Mouse (Mus musculus): Measurements from ENCODE around the gene Slc43a1. TPM values are rescaled to one million over a fixed set of nuclear protein-coding genes. Genes with fewer than 3 reads are reported as not detected.
A peak's percentile ranks its signal among the peaks of the same experiment; 100 is the strongest.

The Slc43a1 gene
- total and polyA plus RNA-seq, 2 experiments from 2014 or later = 2.8 to 3.9 TPM

DNA sequence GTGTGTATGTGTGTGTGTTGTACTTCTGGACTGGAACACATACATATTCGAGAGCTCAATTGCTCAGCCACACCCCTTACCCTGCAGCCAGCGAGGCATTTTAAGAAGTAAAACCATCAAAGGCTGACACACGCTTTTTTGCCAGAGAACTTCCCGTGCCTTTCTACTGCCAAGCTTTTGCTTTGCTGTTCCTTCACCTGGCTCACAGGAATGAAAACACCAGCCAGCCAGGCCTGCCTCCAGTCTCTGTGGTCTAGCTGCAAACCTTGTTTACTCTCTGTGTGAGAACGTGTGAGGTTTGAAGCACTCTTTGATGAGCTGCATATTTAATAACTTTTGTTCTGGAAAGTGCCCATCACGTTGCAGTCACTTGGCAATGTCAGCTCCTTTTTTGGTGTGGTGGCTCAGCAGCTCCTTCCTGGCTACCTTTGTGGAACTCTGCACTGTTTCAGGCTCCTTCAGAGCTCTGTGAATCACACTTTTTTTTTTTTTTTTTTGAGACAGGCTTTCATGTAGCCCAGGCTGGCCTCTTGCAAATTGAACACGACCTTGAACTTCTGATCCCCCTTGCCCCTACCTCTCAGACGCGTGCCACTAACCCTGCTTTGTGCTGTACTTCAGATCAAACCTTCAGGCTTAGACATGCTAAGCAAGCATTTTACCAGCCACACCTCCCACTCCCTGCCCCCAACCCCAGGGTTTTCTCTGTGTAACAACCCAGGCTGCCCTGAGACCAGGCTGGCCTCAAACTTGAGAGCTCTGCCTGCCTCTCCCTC lies 645 bp upstream of the Slc43a1 start:
- Histone ChIP-seq H3K36me3 (replicated peaks; ENCODE audit: control insufficient read depth, insufficient read depth, low read length) (no peaks in the 10 kb centered on the region), H3K9ac (replicated peaks; ENCODE audit: low read depth, low read length) (no peak overlapping the region), H3K9me3 (replicated peaks; ENCODE audit: control insufficient read depth, low read length) (no peaks in the 10 kb centered on the region), H3K4me2 (ENCODE audit: low read depth, low read length) (no peak overlapping the region), H3K27ac (ENCODE audit: low read depth) (no peak overlapping the region), H3K4me3 (ENCODE audit: low read depth, low read length) (no peak overlapping the region), H3K4me1 (ENCODE audit: control insufficient read depth, insufficient read depth) (peaks cover 15% of the 10 kb centered on the region; the same call in 1 of the 2 replicates), H3K27me3 (ENCODE audit: control insufficient read depth, insufficient read depth, low read length) (peaks cover 13% of the 10 kb centered on the region)
- 47% methylated on average over 9 of the region's 9 CpGs for WGBS
- no peak for TF ChIP-seq EP300 (IDR thresholded peaks at IDR 0.05; ENCODE audit: low read depth)
- no peak for TF ChIP-seq CTCF (IDR thresholded peaks at IDR 0.05; ENCODE audit: low read depth)
- ATAC-seq (ENCODE audit: insufficient read depth, low read depth) (no peak), DNase-seq (ENCODE audit: low spot score) (no peak)

DNA sequence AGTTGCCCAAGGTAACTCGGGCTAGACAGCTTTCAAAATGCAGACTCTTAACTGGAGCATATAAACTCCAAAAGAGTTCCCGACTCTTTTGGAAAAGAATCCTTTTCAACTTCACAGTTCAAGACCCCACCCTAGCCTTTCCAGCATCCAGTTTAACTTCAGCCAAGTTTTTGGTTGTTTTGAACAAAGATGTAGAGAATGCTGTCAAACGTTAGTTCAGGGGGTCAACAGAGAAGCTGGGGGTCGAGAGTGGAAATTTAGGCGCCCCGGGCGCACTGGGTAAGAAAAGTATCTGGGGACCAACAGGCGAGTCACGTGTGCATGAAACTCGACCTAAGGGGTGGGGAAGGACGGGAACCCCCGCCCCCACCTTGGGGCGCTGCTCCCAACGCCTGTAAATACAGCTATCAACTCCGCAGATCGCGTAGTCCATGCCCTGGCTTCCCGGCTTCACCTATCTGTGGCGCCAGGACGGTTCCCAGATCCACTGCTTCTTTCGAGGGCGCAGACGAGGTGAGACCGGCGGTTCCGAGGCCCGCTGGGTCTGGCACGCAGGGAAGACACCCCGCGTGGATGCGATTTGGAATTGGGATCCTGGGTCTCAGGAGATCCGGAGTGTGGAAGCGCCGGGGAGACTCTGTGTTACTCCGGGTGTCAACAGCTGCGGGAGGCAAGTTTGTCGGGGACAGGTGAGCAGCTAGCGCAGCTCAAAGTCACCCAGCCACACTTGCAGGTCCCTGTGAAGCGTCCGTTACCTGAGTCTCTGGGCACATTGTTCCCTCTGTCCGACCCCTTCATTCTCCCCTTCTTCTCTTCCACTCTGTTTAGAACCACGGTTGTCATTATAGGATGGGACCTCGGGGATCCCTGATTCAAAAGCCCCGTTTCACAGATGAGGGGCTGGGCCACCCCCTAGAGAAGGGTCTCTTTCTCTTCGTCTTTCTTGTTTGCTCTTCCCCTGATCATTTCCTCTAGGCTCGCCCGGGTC lies 637 bp downstream of the Slc43a1 start:
- peak overlapping the region; percentile 23 for H3K27ac ChIP-seq (ENCODE audit: low read depth)
- TF ChIP-seq EP300 (IDR thresholded peaks at IDR 0.05; ENCODE audit: low read depth) = no peak
- TF ChIP-seq CTCF (IDR thresholded peaks at IDR 0.05; ENCODE audit: low read depth) = no peak
- peak overlapping the region; percentile 85 for H3K4me2 ChIP-seq (ENCODE audit: low read depth, low read length)
- peak overlapping the region; percentile 56 for H3K4me3 ChIP-seq (ENCODE audit: low read depth, low read length)
- peak overlapping the region; percentile 60 for H3K9ac ChIP-seq (replicated peaks; ENCODE audit: low read depth, low read length)
- no peaks in the 10 kb centered on the region for H3K9me3 ChIP-seq (replicated peaks; ENCODE audit: control insufficient read depth, low read length)
- DNase-seq (ENCODE audit: low spot score) (no peak), ATAC-seq (ENCODE audit: insufficient read depth, low read depth) (no peak)
- H3K27me3 ChIP-seq (ENCODE audit: control insufficient read depth, insufficient read depth, low read length) = peaks cover 13% of the 10 kb centered on the region
- no peaks in the 10 kb centered on the region for H3K36me3 ChIP-seq (replicated peaks; ENCODE audit: control insufficient read depth, insufficient read depth, low read length)
- WGBS = 2% methylated on average over 47 of the region's 47 CpGs
- peaks cover 15% of the 10 kb centered on the region; the same call in 1 of the 2 replicates for H3K4me1 ChIP-seq (ENCODE audit: control insufficient read depth, insufficient read depth)

DNA sequence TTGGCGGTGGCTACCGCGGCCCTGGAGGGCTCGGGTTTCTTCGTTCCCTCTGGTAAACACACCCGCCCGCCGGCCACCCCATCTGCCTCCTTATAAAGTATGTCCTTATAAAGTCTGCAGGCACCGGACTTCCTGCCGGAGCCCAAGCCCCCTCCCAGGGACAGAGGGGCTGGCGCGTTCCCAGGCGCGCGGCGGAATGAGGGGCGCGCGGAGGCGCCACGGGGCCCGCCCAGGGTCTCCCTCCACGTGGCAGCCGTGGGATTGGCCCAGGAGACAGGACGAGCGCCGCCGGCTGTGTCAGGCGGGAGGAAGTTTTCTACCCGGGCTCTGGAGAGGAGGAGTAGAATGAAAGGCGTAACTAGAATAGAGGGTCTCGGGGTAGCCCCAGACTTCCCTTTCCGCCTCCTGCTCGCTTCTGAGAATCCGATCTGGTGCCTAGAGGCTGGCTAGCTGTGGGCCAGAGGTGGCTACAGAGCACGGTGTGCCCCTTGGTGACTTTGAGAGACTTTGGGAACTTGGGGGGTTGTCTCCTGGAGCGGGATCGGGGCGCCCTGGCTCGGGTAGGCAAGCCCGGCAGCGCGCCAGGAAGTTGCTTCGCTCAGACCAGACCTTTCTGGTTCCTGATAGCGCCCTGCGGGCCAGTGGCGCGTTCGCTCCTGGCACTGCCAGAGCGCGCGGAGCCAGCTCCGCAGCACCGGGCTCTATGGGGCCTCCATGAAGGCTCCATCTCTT lies 1.5 kb downstream of the Slc43a1 start:
- Histone ChIP-seq H3K27ac (ENCODE audit: low read depth) (peak overlapping the region; percentile 23), H3K4me3 (ENCODE audit: low read depth, low read length) (peak overlapping the region; percentile 56), H3K9ac (replicated peaks; ENCODE audit: low read depth, low read length) (peak overlapping the region; percentile 60), H3K9me3 (replicated peaks; ENCODE audit: control insufficient read depth, low read length) (no peaks in the 10 kb centered on the region), H3K4me1 (ENCODE audit: control insufficient read depth, insufficient read depth) (peaks cover 23% of the 10 kb centered on the region), H3K4me2 (ENCODE audit: low read depth, low read length) (peak overlapping the region; percentile 85), H3K36me3 (replicated peaks; ENCODE audit: control insufficient read depth, insufficient read depth, low read length) (no peaks in the 10 kb centered on the region), H3K27me3 (ENCODE audit: control insufficient read depth, insufficient read depth, low read length) (peaks cover 13% of the 10 kb centered on the region)
- WGBS = under 1% methylated on average over 54 of the region's 54 CpGs
- TF ChIP-seq CTCF (IDR thresholded peaks at IDR 0.05; ENCODE audit: low read depth) (peak; percentile 3; the same call in 1 of the 2 replicates), EP300 (IDR thresholded peaks at IDR 0.05; ENCODE audit: low read depth) (no peak)
- ATAC-seq (ENCODE audit: insufficient read depth, low read depth) (peak; percentile 84), DNase-seq (ENCODE audit: low spot score) (peak; percentile 54)

DNA sequence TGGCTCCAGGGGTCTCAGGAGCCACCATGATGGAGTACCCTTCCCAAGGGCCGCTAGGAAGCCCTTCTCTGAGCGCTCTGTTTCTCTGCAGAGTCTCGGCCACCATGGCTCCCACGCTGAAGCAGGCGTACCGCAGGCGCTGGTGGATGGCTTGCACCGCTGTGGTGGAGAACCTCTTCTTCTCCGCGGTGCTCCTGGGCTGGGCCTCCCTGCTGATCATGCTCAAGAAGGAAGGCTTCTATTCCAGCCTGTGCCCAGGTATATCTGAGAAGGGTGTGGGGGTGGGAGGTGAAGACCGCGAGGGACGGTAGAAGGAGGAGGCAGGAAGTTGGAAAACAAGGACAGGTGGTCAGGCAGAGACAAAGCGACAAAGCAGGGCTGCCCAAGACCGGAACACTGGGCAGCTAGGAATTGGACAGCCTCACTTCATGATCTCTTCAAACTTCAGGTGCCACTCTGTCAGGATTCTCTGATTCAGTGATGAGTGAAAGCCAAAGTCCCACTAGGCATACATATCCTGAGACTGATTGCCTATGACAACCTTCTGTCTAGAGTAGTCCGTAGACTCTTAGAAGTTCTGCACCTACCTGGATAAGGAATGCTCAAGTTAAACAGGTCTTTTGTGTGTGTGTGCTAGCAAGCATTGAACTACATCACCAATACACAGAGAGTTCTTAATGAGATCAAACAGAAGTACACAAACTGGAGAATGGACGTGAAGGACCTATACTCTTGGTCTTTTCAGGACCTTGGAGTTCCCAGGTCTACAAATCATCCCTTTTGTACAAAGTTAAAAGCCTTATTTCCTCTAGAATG lies 2.3 kb downstream of the Slc43a1 start:
- peaks cover 27% of the 10 kb centered on the region for H3K4me1 ChIP-seq (ENCODE audit: control insufficient read depth, insufficient read depth)
- no peaks in the 10 kb centered on the region for H3K36me3 ChIP-seq (replicated peaks; ENCODE audit: control insufficient read depth, insufficient read depth, low read length)
- H3K27ac ChIP-seq (ENCODE audit: low read depth) = peak overlapping the region; percentile 23; the same call in 1 of the 2 replicates
- TF ChIP-seq EP300 (IDR thresholded peaks at IDR 0.05; ENCODE audit: low read depth) (no peak), CTCF (IDR thresholded peaks at IDR 0.05; ENCODE audit: low read depth) (no peak)
- H3K4me2 ChIP-seq (ENCODE audit: low read depth, low read length) = peak overlapping the region; percentile 85
- H3K9me3 ChIP-seq (replicated peaks; ENCODE audit: control insufficient read depth, low read length) = no peaks in the 10 kb centered on the region
- ATAC-seq (ENCODE audit: insufficient read depth, low read depth) (peak; percentile 13; the same call in 1 of the 2 replicates), DNase-seq (ENCODE audit: low spot score) (no peak)
- H3K4me3 ChIP-seq (ENCODE audit: low read depth, low read length) = peak overlapping the region; percentile 56
- peak overlapping the region; percentile 60 for H3K9ac ChIP-seq (replicated peaks; ENCODE audit: low read depth, low read length)
- 7% methylated on average over 17 of the region's 17 CpGs for WGBS
- peaks cover 13% of the 10 kb centered on the region for H3K27me3 ChIP-seq (ENCODE audit: control insufficient read depth, insufficient read depth, low read length)

Data from heart, postnatal 0 days (tissue).